Mouse (Mus musculus) small intestine, adult 2 months (tissue): Measurements from ENCODE around the gene Sf3b1. TPM values are rescaled to one million over a fixed set of nuclear protein-coding genes. Genes with fewer than 3 reads are reported as not detected.
"Not testable (repeated sequence)": the region's sequence is repeated elsewhere in the genome, so short reads cannot be mapped to it uniquely, and the experiment has no call there.

Experiments
- H3K27ac ChIP-seq: fragments of 200-500 bp; 2 replicates; pipeline ENCODE4 v1.5.1; 2012; ENCODE audit warnings: low read depth, low read length, control low read depth, inconsistent platforms; ENCODE audit not compliant: insufficient read depth
- H3K27me3 ChIP-seq: fragments of 200-500 bp; 2 replicates; pipeline ENCODE4 v1.6.1; 2012; ENCODE audit warnings: mild to moderate bottlenecking, moderate library complexity, low read length, inconsistent platforms; ENCODE audit not compliant: control insufficient read depth, insufficient read depth
- H3K36me3 ChIP-seq: fragments of 200-500 bp; 2 replicates; pipeline ENCODE4 v1.6.1; 2012; ENCODE audit warnings: mild to moderate bottlenecking, low read length, control low read depth, inconsistent platforms; ENCODE audit not compliant: control insufficient read depth, insufficient read depth
- H3K4me1 ChIP-seq: fragments of 200-500 bp; 2 replicates; pipeline ENCODE4 v1.6.1; 2012; ENCODE audit warnings: low read length, inconsistent platforms, mixed read lengths; ENCODE audit not compliant: control insufficient read depth, insufficient read depth, insufficient read length
- H3K4me3 ChIP-seq: fragments of 200-500 bp; 2 replicates; pipeline ENCODE4 v1.5.1; 2012; ENCODE audit warnings: low read depth, mild to moderate bottlenecking, control low read depth, inconsistent platforms, low read length, moderate library complexity
- CTCF ChIP-seq: fragments of 200-500 bp; IDR thresholded peaks from 2 replicates; pipeline ENCODE4 v1.5.1; 2012; ENCODE audit warnings: low read depth, mild to moderate bottlenecking, control low read depth, inconsistent platforms, low read length, moderate library complexity, mixed read lengths; ENCODE audit not compliant: insufficient replicate concordance, insufficient read length; ENCODE audit errors: extremely low read depth
- POLR2A ChIP-seq: fragments of 200-500 bp; IDR thresholded peaks from 2 replicates; pipeline ENCODE4 v1.6.1; 2012; ENCODE audit warnings: low read depth, mild to moderate bottlenecking, control low read depth, inconsistent platforms, low read length, moderate library complexity
- WGBS: fragments of 180-500 bp; shearing (Covaris S2); methylation state at CpG from one replicate; pipeline ENCODE4 v1.1.7; 2018; 5-methylcytosine and 5-hydroxymethylcytosine counted together
- polyA plus RNA-seq: library from polyadenylated mRNA; depleted of rRNA; stranded (reverse); fragments of >200 nt; gene quantifications from 2 replicates; pipeline ENCODE4 v1.2.3, GENCODE M21; 2012

Sf3b1 gene
- polyA plus RNA-seq, 1 experiment, result 13.2 TPM

GRCm38 (mm10) chr1:55027966-55028365 lies 685 bp upstream of the Sf3b1 start:
- no peak for TF ChIP-seq CTCF
- TF ChIP-seq POLR2A, result no peak
- Histone ChIP-seq H3K36me3 (0 out of 2 replicates have a peak, but pooled peaks cover 2% of the 10 kb centered on the region), H3K27me3 (no peaks in the 10 kb centered on the region), H3K4me3 (peak overlapping the region; percentile 65; the same call in 1 of the 2 replicates), H3K27ac (no peak overlapping the region), H3K4me1 (peaks cover 7% of the 10 kb centered on the region; the same call in 1 of the 2 replicates)
- WGBS, result 81% methylated on average over 1 of the region's 1 CpGs

GRCm38 (mm10) chr1:55026444-55027252 lies 633 bp downstream of the Sf3b1 start:
- Histone ChIP-seq H3K4me3 (peak overlapping the region; percentile 94), H3K27me3 (no peaks in the 10 kb centered on the region), H3K4me1 (peaks cover 7% of the 10 kb centered on the region; the same call in 1 of the 2 replicates), H3K27ac (peak overlapping the region; percentile 93), H3K36me3 (0 out of 2 replicates have a peak, but pooled peaks cover 2% of the 10 kb centered on the region)
- 1% methylated on average over 55 of the region's 55 CpGs for WGBS
- TF ChIP-seq CTCF, result no peak
- no peak for TF ChIP-seq POLR2A

GRCm38 (mm10) chr1:55025656-55026430 lies 1.4 kb downstream of the Sf3b1 start:
- Histone ChIP-seq H3K27me3 (no peaks in the 10 kb centered on the region), H3K36me3 (0 out of 2 replicates have a peak, but pooled peaks cover 2% of the 10 kb centered on the region), H3K27ac (peak overlapping the region; percentile 93), H3K4me1 (peaks cover 7% of the 10 kb centered on the region; the same call in 1 of the 2 replicates), H3K4me3 (peak overlapping the region; percentile 94; the same call in 1 of the 2 replicates)
- WGBS, result 2% methylated on average over 10 of the region's 10 CpGs
- TF ChIP-seq POLR2A, result no peak
- no peak for TF ChIP-seq CTCF

- no peak for TF ChIP-seq CTCF
- Histone ChIP-seq H3K4me1 (no peaks in the 10 kb centered on the region; the same call in 1 of the 2 replicates), H3K4me3 (no peak overlapping the region), H3K27ac (no peak overlapping the region), H3K27me3 (no peaks in the 10 kb centered on the region), H3K36me3 (peaks cover 17% of the 10 kb centered on the region)
Measured at GRCm38 (mm10) chr1:55021907-55022306, 5.4 kb downstream of the Sf3b1 start.

GRCm38 (mm10) chr1:55012513-55012912 lies 14.8 kb downstream of the Sf3b1 start:
- H3K36me3 ChIP-seq, result peaks cover 56% of the 10 kb centered on the region
- no peak overlapping the region for H3K4me3 ChIP-seq
- H3K4me1 ChIP-seq, result no peaks in the 10 kb centered on the region
- H3K27ac ChIP-seq, result no peak overlapping the region
- TF ChIP-seq POLR2A (no peak), CTCF (no peak)
- WGBS, result 30% methylated on average over 3 of the region's 3 CpGs
- H3K27me3 ChIP-seq, result no peaks in the 10 kb centered on the region

- H3K4me1 ChIP-seq, H3K27ac ChIP-seq, H3K27me3 ChIP-seq, H3K4me3 ChIP-seq: not testable (repeated sequence)
- peaks cover 58% of the 10 kb centered on the region for H3K36me3 ChIP-seq
- WGBS, result 87% methylated on average over 2 of the region's 2 CpGs
Measured at GRCm38 (mm10) chr1:55008313-55008712, 19.0 kb downstream of the Sf3b1 start.

GRCm38 (mm10) chr1:54993581-54993980 lies 33.7 kb downstream of the Sf3b1 start:
- H3K4me3 ChIP-seq, result no peak overlapping the region
- peaks cover 74% of the 10 kb centered on the region for H3K36me3 ChIP-seq
- H3K27me3 ChIP-seq, result no peaks in the 10 kb centered on the region
- H3K4me1 ChIP-seq, result no peaks in the 10 kb centered on the region
- 67% methylated on average over 5 of the region's 5 CpGs for WGBS
- TF ChIP-seq POLR2A, result no peak
- no peak for TF ChIP-seq CTCF
- H3K27ac ChIP-seq, result no peak overlapping the region
